Mouse (Mus musculus): ENCODE results near the gene Foxm1. TPM values are rescaled to one million over a fixed set of nuclear protein-coding genes. Genes with fewer than 3 reads are reported as not detected.

The Foxm1 gene
- total RNA-seq, 1 experiment, result 24.1 TPM

- Histone ChIP-seq H3K4me1 (ENCODE audit: control insufficient read depth in 2 of 2, insufficient read depth in 2 of 2, low read length in 2 of 2, poor library complexity in 1 of 2) (peaks cover 4 to 13% of the 10 kb centered on the region in 2 experiments; a peak in 2 of 4 replicates), H3K9ac (ENCODE audit: insufficient read depth, low read depth, low read length, poor library complexity, severe bottlenecking) (no peak overlapping the region), H3K27ac (ENCODE audit: insufficient read depth, low read depth, low read length, poor library complexity, severe bottlenecking) (no peak overlapping the region), H3K4me3 (ENCODE audit: insufficient read depth in 1 of 2, low read depth in 1 of 2, low read length in 2 of 2, poor library complexity in 1 of 2, severe bottlenecking in 1 of 2) (no peak overlapping the region), H3K36me3 (ENCODE audit: control insufficient read depth, insufficient read depth, low read length, poor library complexity, severe bottlenecking) (peaks cover 40% of the 10 kb centered on the region), H3K9me3 (ENCODE audit: control insufficient read depth, insufficient read depth, low read depth, low read length) (no peaks in the 10 kb centered on the region)
- TF ChIP-seq HCFC1 (IDR thresholded peaks at IDR 0.05; ENCODE audit: borderline replicate concordance, insufficient read depth, low read length) (no peak), ZNF384 (IDR thresholded peaks at IDR 0.05; ENCODE audit: low read depth, low read length) (no peak), MAFK (IDR thresholded peaks at IDR 0.05; ENCODE audit: insufficient read depth, low read depth, low read length) (no peak), CHD2 (IDR thresholded peaks at IDR 0.05; ENCODE audit: low read depth, low read length) (no peak), ZC3H11A (IDR thresholded peaks at IDR 0.05; ENCODE audit: borderline replicate concordance, low read depth, low read length) (no peak)
- peak; percentile 24 for DNase-seq (ENCODE audit: low read depth, low spot score)
- in situ Hi-C loops (cut with MboI; ENCODE audit: low sequenced_read_pairs in 2 of 2, unreplicated experiment in 2 of 2), result no loop called here
Observed at GRCm38 (mm10) chr6:128408544-128409125, 45.9 kb downstream of the Foxm1 start.

- Histone ChIP-seq H3K4me3 (ENCODE audit: insufficient read depth in 1 of 2, low read depth in 1 of 2, low read length in 2 of 2, poor library complexity in 1 of 2, severe bottlenecking in 1 of 2) (no peak overlapping the region), H3K27ac (ENCODE audit: insufficient read depth, low read depth, low read length, poor library complexity, severe bottlenecking) (no peak overlapping the region), H3K4me1 (ENCODE audit: control insufficient read depth in 2 of 2, insufficient read depth in 2 of 2, low read length in 2 of 2, poor library complexity in 1 of 2) (peaks cover 4 to 13% of the 10 kb centered on the region in 2 experiments; a peak in 2 of 4 replicates), H3K9ac (ENCODE audit: insufficient read depth, low read depth, low read length, poor library complexity, severe bottlenecking) (no peak overlapping the region), H3K9me3 (ENCODE audit: control insufficient read depth, insufficient read depth, low read depth, low read length) (no peaks in the 10 kb centered on the region), H3K36me3 (ENCODE audit: control insufficient read depth, insufficient read depth, low read length, poor library complexity, severe bottlenecking) (peaks cover 40% of the 10 kb centered on the region)
- TF ChIP-seq ZNF384 (IDR thresholded peaks at IDR 0.05; ENCODE audit: low read depth, low read length) (no peak), HCFC1 (IDR thresholded peaks at IDR 0.05; ENCODE audit: borderline replicate concordance, insufficient read depth, low read length) (no peak), MAFK (IDR thresholded peaks at IDR 0.05; ENCODE audit: insufficient read depth, low read depth, low read length) (no peak), CHD2 (IDR thresholded peaks at IDR 0.05; ENCODE audit: low read depth, low read length) (no peak), ZC3H11A (IDR thresholded peaks at IDR 0.05; ENCODE audit: borderline replicate concordance, low read depth, low read length) (no peak)
- in situ Hi-C loops (cut with MboI; ENCODE audit: low sequenced_read_pairs in 2 of 2, unreplicated experiment in 2 of 2), result no loop called here
- DNase-seq (ENCODE audit: low read depth, low spot score), result no peak
Observed at GRCm38 (mm10) chr6:128410305-128410704, 47.5 kb downstream of the Foxm1 start.

GRCm38 (mm10) chr6:128411115-128411514, 48.3 kb downstream of the Foxm1 start:
- Histone ChIP-seq H3K4me3 (ENCODE audit: insufficient read depth in 1 of 2, low read depth in 1 of 2, low read length in 2 of 2, poor library complexity in 1 of 2, severe bottlenecking in 1 of 2) (no peak overlapping the region), H3K9ac (ENCODE audit: insufficient read depth, low read depth, low read length, poor library complexity, severe bottlenecking) (no peak overlapping the region), H3K27ac (ENCODE audit: insufficient read depth, low read depth, low read length, poor library complexity, severe bottlenecking) (no peak overlapping the region), H3K9me3 (ENCODE audit: control insufficient read depth, insufficient read depth, low read depth, low read length) (no peaks in the 10 kb centered on the region), H3K4me1 (ENCODE audit: control insufficient read depth in 2 of 2, insufficient read depth in 2 of 2, low read length in 2 of 2, poor library complexity in 1 of 2) (peaks cover 4 to 13% of the 10 kb centered on the region in 2 experiments; a peak in 3 of 4 replicates), H3K36me3 (ENCODE audit: control insufficient read depth, insufficient read depth, low read length, poor library complexity, severe bottlenecking) (peaks cover 42% of the 10 kb centered on the region)
- in situ Hi-C loops (cut with MboI; ENCODE audit: low sequenced_read_pairs in 2 of 2, unreplicated experiment in 2 of 2), result no loop called here
- TF ChIP-seq MAFK (IDR thresholded peaks at IDR 0.05; ENCODE audit: insufficient read depth, low read depth, low read length) (no peak), ZNF384 (IDR thresholded peaks at IDR 0.05; ENCODE audit: low read depth, low read length) (no peak), CHD2 (IDR thresholded peaks at IDR 0.05; ENCODE audit: low read depth, low read length) (no peak), ZC3H11A (IDR thresholded peaks at IDR 0.05; ENCODE audit: borderline replicate concordance, low read depth, low read length) (0 out of 2 replicates have a peak, but pooled peaks have one; percentile 4), HCFC1 (IDR thresholded peaks at IDR 0.05; ENCODE audit: borderline replicate concordance, insufficient read depth, low read length) (no peak)
- DNase-seq (ENCODE audit: low read depth, low spot score), result peak; percentile 54

- Histone ChIP-seq H3K4me1 (ENCODE audit: control insufficient read depth in 2 of 2, insufficient read depth in 2 of 2, low read length in 2 of 2, poor library complexity in 1 of 2) (peaks cover 0 to 2% of the 10 kb centered on the region in 2 experiments; a peak in 2 of 4 replicates), H3K9ac (ENCODE audit: insufficient read depth, low read depth, low read length, poor library complexity, severe bottlenecking) (no peak overlapping the region), H3K36me3 (ENCODE audit: control insufficient read depth, insufficient read depth, low read length, poor library complexity, severe bottlenecking) (peaks cover 20% of the 10 kb centered on the region; the same call in 1 of the 2 replicates), H3K4me3 (ENCODE audit: insufficient read depth in 1 of 2, low read depth in 1 of 2, low read length in 2 of 2, poor library complexity in 1 of 2, severe bottlenecking in 1 of 2) (no peak overlapping the region), H3K9me3 (ENCODE audit: control insufficient read depth, insufficient read depth, low read depth, low read length) (no peaks in the 10 kb centered on the region), H3K27ac (ENCODE audit: insufficient read depth, low read depth, low read length, poor library complexity, severe bottlenecking) (no peak overlapping the region)
- DNase-seq (ENCODE audit: low read depth, low spot score), result no peak
- in situ Hi-C loops (cut with MboI; ENCODE audit: low sequenced_read_pairs in 2 of 2, unreplicated experiment in 2 of 2), result no loop called here
- TF ChIP-seq MAFK (IDR thresholded peaks at IDR 0.05; ENCODE audit: insufficient read depth, low read depth, low read length), result no peak
- no peak for TF ChIP-seq ZNF384 (IDR thresholded peaks at IDR 0.05; ENCODE audit: low read depth, low read length)
- no peak for TF ChIP-seq CHD2 (IDR thresholded peaks at IDR 0.05; ENCODE audit: low read depth, low read length)
- TF ChIP-seq ZC3H11A (IDR thresholded peaks at IDR 0.05; ENCODE audit: borderline replicate concordance, low read depth, low read length), result no peak
- no peak for TF ChIP-seq HCFC1 (IDR thresholded peaks at IDR 0.05; ENCODE audit: borderline replicate concordance, insufficient read depth, low read length)
Observed at GRCm38 (mm10) chr6:128416169-128416568, 53.4 kb downstream of the Foxm1 start.
